Mouse (Mus musculus): Measurements from ENCODE around the gene Usp34. TPM values are rescaled to one million over a fixed set of nuclear protein-coding genes. Genes with fewer than 3 reads are reported as not detected.
"Not testable (repeated sequence)": the region's sequence is repeated elsewhere in the genome, so short reads cannot be mapped to it uniquely, and the experiment has no call there.

Usp34 gene
- total RNA-seq, 1 experiment from 2014 or later = 57.2 TPM

DNA sequence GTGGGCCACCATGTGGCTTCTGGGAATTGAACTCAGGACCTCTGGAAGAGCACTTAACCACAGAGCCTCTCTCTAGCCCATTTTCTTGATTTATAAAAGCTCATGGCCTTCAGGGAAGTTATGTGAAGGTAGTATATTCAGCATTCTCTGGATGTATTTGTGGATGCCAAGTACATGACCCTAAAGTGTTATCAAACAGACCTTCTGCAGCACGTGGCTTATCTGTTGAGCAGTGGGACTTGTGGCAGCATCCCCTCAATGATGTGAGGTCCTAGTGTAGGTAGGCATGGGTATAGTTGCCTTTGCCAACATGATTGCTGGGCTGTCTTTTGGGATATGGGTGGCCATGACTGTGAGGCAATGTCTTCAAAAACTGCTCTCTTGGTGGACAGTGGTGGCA is 6.8 kb downstream of the Usp34 start:
- ATAC-seq (replicated peaks in 1 of 2; ENCODE audit: insufficient read depth in 1 of 2, low FRiP score in 2 of 2, low TSS enrichment in 1 of 2, low read depth in 1 of 2, poor library complexity in 2 of 2, severe bottlenecking in 2 of 2) = 0 out of 4 replicates have a peak, but pooled peaks of 1 of the 2 experiments have one; percentile 25

DNA sequence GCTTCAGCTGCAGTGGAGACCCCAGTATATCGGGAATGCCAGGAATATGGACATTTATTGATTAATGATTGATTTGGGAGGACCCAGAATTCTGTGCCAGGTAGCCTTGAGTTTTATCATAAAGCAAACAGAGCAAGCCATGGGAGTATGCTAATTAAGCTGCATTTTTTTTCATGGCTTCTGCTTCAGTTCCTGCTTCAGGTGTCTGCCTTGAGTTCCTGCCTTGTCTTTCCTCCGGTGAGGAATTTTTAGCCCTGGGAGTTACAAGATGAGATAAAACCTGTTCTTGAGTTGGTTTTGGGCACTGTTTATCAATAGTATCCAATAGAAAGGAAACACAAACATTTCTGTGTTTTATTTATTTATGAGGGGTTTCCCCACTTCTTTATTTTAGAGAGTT is 22.7 kb downstream of the Usp34 start:
- no peak for ATAC-seq (replicated peaks in 1 of 2; ENCODE audit: insufficient read depth in 1 of 2, low FRiP score in 2 of 2, low TSS enrichment in 1 of 2, low read depth in 1 of 2, poor library complexity in 2 of 2, severe bottlenecking in 2 of 2)

DNA sequence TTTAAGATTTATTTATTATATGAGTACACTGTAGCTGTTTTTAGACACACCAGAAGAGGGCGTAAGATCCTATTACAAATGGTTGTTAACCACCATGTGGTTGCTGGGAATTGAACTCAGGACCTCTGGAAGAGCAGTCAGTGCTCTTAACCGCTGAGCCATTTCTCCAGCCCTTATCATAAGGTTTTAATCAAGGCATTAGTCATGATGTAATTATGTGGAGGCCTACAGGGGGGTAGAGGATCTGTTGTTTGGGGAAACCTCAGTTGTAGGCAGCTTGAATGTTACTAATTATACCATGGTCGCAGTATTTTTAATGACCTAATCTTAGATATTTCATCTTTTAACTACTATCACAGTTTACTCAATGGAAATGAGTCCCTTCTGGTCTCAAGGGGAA is 25.4 kb downstream of the Usp34 start:
- ATAC-seq (replicated peaks in 1 of 2; ENCODE audit: insufficient read depth in 1 of 2, low FRiP score in 2 of 2, low TSS enrichment in 1 of 2, low read depth in 1 of 2, poor library complexity in 2 of 2, severe bottlenecking in 2 of 2) = no peak

DNA sequence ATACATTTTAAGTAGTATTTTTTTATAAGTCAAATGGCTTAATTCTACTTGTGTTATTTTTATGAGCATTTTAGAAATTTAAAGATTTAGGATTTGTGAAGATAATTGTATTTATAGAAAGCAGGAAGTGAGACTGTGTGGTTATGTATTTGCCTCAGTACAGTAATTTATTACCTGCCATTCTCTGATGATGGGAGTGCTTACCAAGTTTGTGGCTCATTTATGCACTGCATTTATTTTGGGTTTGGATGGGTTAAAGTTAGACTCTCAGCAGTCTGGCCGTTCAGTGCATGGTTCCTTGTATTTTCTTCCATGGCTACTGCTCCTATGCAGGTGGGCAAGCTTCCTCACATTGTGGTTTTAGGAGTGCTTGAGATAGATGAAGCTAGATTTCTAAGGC is 28.5 kb downstream of the Usp34 start:
- ATAC-seq (replicated peaks in 1 of 2; ENCODE audit: insufficient read depth in 1 of 2, low FRiP score in 2 of 2, low TSS enrichment in 1 of 2, low read depth in 1 of 2, poor library complexity in 2 of 2, severe bottlenecking in 2 of 2) = peak; percentile 48 to 62; a peak in 2 of 4 replicates

DNA sequence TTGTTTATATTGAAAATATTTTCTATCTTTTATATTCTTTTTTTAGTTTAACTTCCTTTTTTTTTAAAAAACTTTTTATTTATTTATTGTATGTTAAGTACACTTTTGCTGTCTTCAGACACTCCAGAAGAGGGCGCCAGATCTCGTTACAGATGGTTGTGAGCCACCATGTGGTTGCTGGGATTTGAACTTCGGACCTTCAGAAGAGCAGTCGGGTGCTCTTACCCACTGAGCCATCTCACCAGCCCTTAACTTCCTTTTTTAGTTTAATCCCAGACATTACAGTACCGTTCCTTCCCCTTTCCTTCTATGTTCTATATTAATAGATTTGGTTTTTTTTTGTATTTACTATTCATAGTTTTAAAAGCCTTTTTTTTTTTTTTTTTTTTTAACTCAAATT is 50.5 kb downstream of the Usp34 start:
- ATAC-seq (replicated peaks in 1 of 2; ENCODE audit: insufficient read depth in 1 of 2, low FRiP score in 2 of 2, low TSS enrichment in 1 of 2, low read depth in 1 of 2, poor library complexity in 2 of 2, severe bottlenecking in 2 of 2) = not testable (repeated sequence)

DNA sequence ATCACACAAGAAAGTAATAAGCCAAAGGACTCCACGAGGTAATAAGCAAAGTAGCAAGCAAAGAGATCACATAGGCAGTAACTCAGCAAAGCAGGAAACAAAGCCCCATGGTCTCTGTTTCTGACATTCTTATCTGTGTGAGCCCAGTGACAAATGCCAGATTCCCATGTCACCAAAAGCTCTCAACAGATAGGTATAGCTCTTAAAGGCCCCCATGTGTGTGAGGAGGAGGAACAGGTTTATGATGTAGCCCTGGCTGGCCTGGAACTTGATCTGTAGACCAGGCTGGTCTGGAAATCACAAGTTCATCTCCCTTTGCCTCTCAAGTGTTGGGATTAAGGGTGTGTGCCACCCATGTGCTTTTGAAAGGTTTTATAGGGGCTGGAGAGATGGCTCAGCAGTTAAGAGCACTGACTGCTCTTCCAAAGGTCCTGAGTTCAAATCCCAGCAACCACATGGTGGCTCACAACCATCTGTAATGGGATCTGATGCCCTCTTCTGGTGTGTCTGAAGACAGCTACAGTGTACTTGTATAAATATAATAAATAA is 53.1 kb downstream of the Usp34 start:
- ATAC-seq (replicated peaks in 1 of 2; ENCODE audit: insufficient read depth in 1 of 2, low FRiP score in 2 of 2, low TSS enrichment in 1 of 2, low read depth in 1 of 2, poor library complexity in 2 of 2, severe bottlenecking in 2 of 2) = not testable (repeated sequence)

DNA sequence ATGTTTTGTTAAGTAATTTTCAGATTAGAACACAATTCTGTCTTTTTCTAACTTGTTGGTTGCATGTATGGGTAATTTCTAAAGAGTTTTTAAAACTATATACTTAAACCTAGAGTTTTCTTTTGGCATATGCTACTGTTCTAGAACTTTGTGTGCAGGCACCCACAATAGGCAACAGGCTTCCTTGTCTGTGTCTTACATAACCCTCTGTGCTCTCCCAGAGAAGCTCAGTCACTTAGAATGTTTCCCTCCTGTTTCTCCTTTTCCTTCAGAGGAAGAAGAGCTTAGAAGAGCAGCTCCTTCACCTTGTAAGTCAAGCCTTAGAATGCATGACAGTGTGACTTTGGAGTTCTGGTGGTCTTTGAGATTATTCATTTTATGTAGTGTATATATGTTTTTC is 55.6 kb downstream of the Usp34 start:
- no peak for ATAC-seq (replicated peaks in 1 of 2; ENCODE audit: insufficient read depth in 1 of 2, low FRiP score in 2 of 2, low TSS enrichment in 1 of 2, low read depth in 1 of 2, poor library complexity in 2 of 2, severe bottlenecking in 2 of 2)

DNA sequence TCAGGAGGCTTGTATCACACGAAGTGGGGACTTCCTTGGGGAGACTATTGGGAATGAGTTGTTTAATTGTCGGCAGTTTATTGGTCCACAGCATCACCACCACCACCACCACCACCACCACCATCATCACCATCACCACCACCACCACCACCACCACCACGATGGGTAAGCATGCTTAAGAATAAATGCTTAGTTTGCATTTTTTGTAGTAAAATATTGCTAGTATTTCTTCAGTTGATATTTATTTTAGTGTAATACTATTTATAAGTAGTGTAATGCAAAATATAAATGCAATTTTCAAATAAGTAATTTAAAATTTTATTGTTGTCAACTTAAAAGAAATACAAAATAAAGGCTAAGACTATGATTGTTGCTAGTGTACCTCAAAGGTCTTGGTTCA is 57.7 kb downstream of the Usp34 start:
- ATAC-seq (replicated peaks in 1 of 2; ENCODE audit: insufficient read depth in 1 of 2, low FRiP score in 2 of 2, low TSS enrichment in 1 of 2, low read depth in 1 of 2, poor library complexity in 2 of 2, severe bottlenecking in 2 of 2) = no peak

DNA sequence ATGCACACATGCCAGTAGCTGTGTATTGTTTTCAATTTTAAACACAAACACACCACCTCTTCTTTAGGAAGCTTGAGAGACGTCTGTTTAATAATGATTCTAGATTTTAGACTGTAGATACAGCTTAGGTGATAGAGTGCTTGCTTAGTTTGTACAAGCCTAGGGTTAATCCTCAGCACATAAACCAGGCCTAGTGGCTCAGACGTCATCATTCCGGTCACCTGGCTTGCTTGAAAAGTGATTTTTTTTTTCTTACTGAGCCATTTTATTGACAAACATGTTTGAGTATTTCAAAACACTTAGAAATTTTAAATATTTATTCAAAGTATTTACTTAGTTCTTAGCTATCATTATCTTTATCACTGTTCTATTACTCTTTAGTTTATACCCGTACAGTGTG is 65.3 kb downstream of the Usp34 start:
- ATAC-seq (replicated peaks in 1 of 2; ENCODE audit: insufficient read depth in 1 of 2, low FRiP score in 2 of 2, low TSS enrichment in 1 of 2, low read depth in 1 of 2, poor library complexity in 2 of 2, severe bottlenecking in 2 of 2) = no peak

DNA sequence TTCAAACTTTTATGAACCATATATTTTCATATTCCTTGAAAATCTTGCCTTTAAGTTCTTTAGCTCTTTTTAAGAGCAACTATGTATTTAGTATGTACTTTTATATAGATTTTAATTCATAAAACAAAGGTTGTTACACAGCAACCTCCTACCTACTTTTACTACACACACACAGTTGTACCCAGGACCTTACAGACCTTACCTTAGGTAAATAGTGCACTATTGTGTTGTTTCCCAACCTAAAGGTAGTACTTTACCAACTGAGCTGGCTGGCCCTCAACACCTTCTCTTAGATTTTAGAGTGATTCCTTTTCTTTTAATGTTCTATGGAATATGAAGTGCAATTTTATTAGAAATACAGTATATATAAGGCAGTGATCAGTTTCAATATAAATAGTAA is 65.8 kb downstream of the Usp34 start:
- ATAC-seq (replicated peaks in 1 of 2; ENCODE audit: insufficient read depth in 1 of 2, low FRiP score in 2 of 2, low TSS enrichment in 1 of 2, low read depth in 1 of 2, poor library complexity in 2 of 2, severe bottlenecking in 2 of 2) = no peak

DNA sequence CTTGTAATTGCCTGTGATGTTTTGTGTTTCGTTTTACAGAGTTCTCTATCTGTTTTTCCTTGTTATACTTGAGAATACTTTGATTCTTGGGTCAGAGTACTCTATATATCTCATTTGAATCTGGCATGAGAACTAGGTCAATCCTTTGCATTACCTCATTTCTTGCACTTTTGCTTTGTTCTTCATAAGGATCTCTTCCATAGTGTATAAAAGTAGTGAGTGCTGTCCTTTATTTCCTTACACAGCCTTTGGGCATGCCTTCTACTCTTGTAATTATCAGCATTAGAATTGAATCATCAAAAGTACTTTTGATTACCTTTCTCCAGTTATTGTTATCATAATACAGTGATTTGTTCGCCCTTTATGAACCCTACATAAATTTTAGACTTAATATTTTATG is 73.4 kb downstream of the Usp34 start:
- no peak for ATAC-seq (replicated peaks in 1 of 2; ENCODE audit: insufficient read depth in 1 of 2, low FRiP score in 2 of 2, low TSS enrichment in 1 of 2, low read depth in 1 of 2, poor library complexity in 2 of 2, severe bottlenecking in 2 of 2)

DNA sequence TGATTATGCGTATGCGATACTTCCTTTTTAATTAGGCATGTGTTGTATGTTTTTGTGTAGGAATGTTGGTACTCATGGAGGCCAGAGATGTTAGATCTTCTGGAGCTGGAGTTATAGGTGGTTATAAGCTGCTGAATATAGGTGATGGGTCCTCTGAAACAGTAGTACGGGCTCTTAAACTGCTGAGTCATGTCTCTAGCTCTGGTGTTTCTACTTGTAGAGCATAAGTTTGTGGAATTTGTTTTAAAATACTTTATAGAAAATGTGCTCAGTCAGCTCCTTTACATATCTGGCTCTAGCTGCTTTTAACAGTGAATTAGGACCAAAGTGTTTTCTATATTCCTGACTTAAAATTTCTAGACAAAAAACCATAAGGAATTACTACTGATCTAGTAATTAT is 73.9 kb downstream of the Usp34 start:
- no peak for ATAC-seq (replicated peaks in 1 of 2; ENCODE audit: insufficient read depth in 1 of 2, low FRiP score in 2 of 2, low TSS enrichment in 1 of 2, low read depth in 1 of 2, poor library complexity in 2 of 2, severe bottlenecking in 2 of 2)

DNA sequence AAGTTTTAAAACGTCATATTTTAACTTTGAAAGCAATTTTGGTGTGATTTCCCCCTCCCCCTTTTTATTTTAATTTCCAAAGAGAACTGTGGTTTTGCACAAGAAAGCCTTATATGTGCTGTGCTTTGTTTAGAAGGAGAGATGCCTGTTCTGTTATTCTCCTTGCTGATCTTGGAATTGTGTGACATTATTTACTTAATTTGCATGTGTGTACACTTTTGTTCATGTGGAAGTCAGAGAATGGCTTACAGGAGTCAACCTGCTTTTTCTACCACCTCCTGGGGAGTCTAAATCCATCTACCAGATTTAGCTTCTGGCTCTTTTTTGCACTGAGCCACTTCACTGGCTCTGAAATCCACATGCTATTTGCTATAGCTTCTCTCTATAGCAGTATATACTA is 76.1 kb downstream of the Usp34 start:
- no peak for ATAC-seq (replicated peaks in 1 of 2; ENCODE audit: insufficient read depth in 1 of 2, low FRiP score in 2 of 2, low TSS enrichment in 1 of 2, low read depth in 1 of 2, poor library complexity in 2 of 2, severe bottlenecking in 2 of 2)

DNA sequence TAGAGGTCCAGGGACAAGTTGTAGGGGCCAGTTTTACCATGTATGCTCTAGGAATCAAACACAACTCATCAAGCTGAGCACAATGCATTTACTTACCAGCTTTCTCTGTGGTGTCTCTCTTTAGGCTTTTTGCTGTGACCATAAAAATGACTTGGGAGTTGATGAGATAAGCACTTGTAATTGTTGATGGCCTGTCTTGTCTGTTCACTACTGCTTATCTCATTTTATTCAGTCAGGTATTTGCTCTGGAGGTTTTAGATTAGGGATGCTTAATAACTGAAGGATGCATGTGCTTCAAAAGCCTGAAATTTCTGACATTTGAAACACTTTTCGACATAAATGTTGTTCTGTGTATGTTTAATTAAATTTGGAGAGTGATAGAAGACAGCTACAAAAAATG is 83.0 kb downstream of the Usp34 start:
- no peak for ATAC-seq (replicated peaks in 1 of 2; ENCODE audit: insufficient read depth in 1 of 2, low FRiP score in 2 of 2, low TSS enrichment in 1 of 2, low read depth in 1 of 2, poor library complexity in 2 of 2, severe bottlenecking in 2 of 2)

DNA sequence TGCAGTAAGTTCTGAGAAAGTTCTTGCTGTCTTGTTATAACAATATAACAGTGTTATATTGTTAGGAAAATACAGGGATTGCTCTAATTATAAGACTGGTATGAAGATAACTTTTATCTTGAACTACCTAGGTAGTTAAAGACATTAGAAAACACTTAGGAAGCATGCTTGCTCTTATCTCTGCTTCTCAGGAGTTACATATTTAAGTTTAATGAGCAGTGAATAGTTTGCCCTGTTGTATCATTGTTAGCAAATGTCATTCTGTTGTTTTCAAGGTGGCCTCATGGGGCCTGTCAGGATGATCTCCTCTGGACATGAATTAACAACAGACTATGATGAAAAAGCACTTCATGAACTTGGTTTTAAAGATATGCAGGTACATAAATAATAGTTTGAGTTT is 85.9 kb downstream of the Usp34 start:
- ATAC-seq (replicated peaks in 1 of 2; ENCODE audit: insufficient read depth in 1 of 2, low FRiP score in 2 of 2, low TSS enrichment in 1 of 2, low read depth in 1 of 2, poor library complexity in 2 of 2, severe bottlenecking in 2 of 2) = no peak

DNA sequence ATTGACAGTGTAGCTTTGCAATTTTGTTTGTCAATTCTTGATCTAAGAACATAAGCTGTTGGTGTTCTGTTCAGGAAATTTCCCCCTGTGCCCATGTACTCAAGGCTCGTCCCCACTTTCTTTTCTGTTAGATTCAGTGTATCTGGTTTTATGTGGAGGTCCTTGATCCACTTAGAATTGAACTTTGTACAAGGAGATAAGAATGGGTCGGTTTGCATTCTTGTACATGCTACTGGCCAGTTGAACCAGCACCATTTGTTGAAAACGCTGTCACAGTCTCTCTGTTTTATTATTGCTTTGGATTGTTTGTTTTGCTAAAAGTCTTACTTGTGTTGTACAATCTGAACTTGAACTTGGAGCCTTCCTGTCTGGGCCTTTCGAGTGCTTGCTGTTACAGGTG is 89.9 kb downstream of the Usp34 start:
- ATAC-seq (replicated peaks in 1 of 2; ENCODE audit: insufficient read depth in 1 of 2, low FRiP score in 2 of 2, low TSS enrichment in 1 of 2, low read depth in 1 of 2, poor library complexity in 2 of 2, severe bottlenecking in 2 of 2) = no peak

DNA sequence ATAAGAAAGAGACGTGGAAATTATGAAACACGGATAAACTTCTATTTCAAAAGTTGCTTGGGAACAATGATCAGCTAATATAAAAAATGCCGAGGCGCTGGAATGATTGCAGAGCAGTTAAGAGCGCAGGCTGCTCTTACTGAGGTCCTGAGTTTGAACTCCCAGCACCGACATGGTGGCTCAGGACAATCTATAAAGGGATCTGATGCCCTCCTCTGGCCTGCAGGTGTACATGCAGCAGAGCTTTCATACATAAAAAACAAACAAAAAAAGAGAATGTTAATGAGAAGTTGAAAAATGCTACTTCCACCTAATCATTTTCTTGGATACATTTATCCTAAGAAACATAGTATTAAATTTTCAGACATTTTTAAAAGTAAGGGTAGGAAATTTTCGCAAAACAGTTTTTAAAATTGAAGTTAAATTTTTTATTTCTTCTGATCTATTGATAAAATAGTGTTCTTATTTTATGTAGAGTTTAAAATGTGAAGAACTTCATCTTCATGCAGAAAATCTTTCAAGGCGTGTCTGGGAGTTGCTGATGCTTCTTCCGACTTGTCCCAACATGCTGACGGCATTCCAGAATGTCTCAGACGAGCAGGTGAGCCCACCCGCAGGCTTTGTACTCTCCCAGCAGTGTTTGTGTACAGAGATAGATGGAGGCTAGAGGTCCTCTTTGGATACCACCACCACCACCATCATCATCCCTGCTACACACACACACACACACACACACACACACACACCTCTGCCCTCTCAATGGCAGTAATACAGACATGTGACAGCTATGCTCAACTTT is 94.5 kb downstream of the Usp34 start:
- no peak for ATAC-seq (replicated peaks in 1 of 2; ENCODE audit: insufficient read depth in 1 of 2, low FRiP score in 2 of 2, low TSS enrichment in 1 of 2, low read depth in 1 of 2, poor library complexity in 2 of 2, severe bottlenecking in 2 of 2)

DNA sequence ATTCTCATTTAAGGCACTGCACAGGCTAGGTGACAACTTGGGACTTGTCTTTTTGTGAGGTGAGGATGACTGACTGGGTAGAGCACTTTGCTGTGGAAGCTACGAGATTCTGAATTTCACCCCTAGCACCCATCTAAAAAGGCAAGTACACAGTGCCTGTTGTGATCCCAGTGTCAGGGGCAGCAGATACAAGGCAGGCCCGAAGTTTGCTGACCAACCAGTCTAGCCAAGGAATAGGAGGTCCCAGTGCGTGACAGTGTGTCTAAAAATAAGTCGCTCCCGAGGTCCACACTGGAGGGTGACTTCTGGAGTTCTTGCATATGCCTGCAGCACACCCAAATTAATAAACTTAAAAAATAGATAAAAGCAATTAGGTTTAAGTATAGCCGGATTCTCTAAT is 121.6 kb downstream of the Usp34 start:
- no peak for ATAC-seq (replicated peaks in 1 of 2; ENCODE audit: insufficient read depth in 1 of 2, low FRiP score in 2 of 2, low TSS enrichment in 1 of 2, low read depth in 1 of 2, poor library complexity in 2 of 2, severe bottlenecking in 2 of 2)

DNA sequence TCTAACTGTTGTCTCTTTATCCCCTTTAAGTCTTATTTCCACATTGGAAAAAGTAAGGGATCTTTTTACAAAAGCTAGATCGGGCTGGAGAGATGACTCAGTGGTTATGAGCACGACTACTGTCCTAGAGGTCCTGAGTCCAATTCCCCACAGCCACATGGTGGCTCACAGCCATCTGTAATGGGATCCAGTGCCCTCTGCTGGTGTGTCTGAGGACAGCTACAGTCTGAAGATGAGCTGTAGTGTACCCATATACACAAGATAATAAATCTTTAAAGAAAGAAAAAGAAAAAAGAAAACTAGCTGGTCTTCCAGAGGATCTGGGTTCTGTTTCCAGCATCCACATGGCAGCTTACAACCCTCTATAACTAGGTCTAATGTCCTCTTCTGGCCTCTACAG is 123.3 kb downstream of the Usp34 start:
- ATAC-seq (replicated peaks in 1 of 2; ENCODE audit: insufficient read depth in 1 of 2, low FRiP score in 2 of 2, low TSS enrichment in 1 of 2, low read depth in 1 of 2, poor library complexity in 2 of 2, severe bottlenecking in 2 of 2) = no peak

All from hematopoietic stem cell, adult 5-6 weeks (primary cell).